Mouse (Mus musculus) hindbrain, postnatal 0 days (tissue): ENCODE measurements around the gene Hibadh. TPM values are rescaled to one million over a fixed set of nuclear protein-coding genes. Genes with fewer than 3 reads are reported as not detected.

Experiments
- ATAC-seq: fragments of 200-750 bp; cut with Nextera tagmentation; 2 replicates; pipeline ENCODE4 v1.8.0; 2017; ENCODE audit warnings: mild to moderate bottlenecking, moderate TSS enrichment, moderate library complexity
- DNase-seq: peaks from one replicate; pipeline ENCODE4 v3.0.0-alpha.2; 2015; ENCODE audit warnings: low spot score
- H3K27ac ChIP-seq: fragments of 300-500 bp; sonication (generic); 2 replicates; pipeline ENCODE4 v1.5.1; 2014; ENCODE audit warnings: mild to moderate bottlenecking
- H3K27me3 ChIP-seq: fragments of 300-500 bp; sonication (generic); 2 replicates; pipeline ENCODE4 v1.6.1; 2014; ENCODE audit warnings: low read length, mixed read lengths; ENCODE audit not compliant: insufficient read depth
- H3K36me3 ChIP-seq: fragments of 300-500 bp; sonication (generic); 2 replicates; pipeline ENCODE4 v1.6.1; 2014; ENCODE audit warnings: low read length, mixed read lengths; ENCODE audit not compliant: insufficient read depth
- H3K4me1 ChIP-seq: fragments of 300-500 bp; sonication (generic); 2 replicates; pipeline ENCODE4 v1.6.1; 2014; ENCODE audit warnings: antibody characterized with exemption, low read length, mixed read lengths; ENCODE audit not compliant: insufficient read depth
- H3K4me2 ChIP-seq: fragments of 300-500 bp; sonication (generic); 2 replicates; pipeline ENCODE4 v1.6.1; 2014; ENCODE audit warnings: low read depth, mild to moderate bottlenecking, low read length, moderate library complexity, mixed read lengths
- H3K4me3 ChIP-seq: fragments of 300-500 bp; sonication (generic); 2 replicates; pipeline ENCODE4 v1.5.1; 2014; ENCODE audit warnings: low read length
- H3K9ac ChIP-seq: fragments of 300-500 bp; sonication (generic); replicated peaks from 2 replicates; pipeline ENCODE4 v1.6.1; 2014; ENCODE audit warnings: mild to moderate bottlenecking, low read length, moderate library complexity, mixed read lengths
- H3K9me3 ChIP-seq: fragments of 300-500 bp; sonication (generic); 2 replicates; pipeline ENCODE4 v1.6.1; 2016; ENCODE audit warnings: low read length, mixed read lengths
- CTCF ChIP-seq: IDR thresholded peaks from 2 replicates; pipeline ENCODE4 v1.5.1; 2016; ENCODE audit warnings: antibody characterized with exemption, control low read depth, low read depth
- WGBS: fragments of 180-500 bp; shearing (Covaris S2); extraction: QIAGEN DNeasy Blood & Tissue Kit; methylation state at CpG from one replicate; pipeline ENCODE4 v1.1.7; 2014; 5-methylcytosine and 5-hydroxymethylcytosine counted together
- polyA plus RNA-seq: library from polyadenylated mRNA; unstranded; fragments of >200 nt; fragmentation: Nextera tagmentation; extraction: Ambion mirVana; gene quantifications from 2 replicates; pipeline ENCODE4 v1.2.1, GENCODE M21; 2015
- total RNA-seq: library from RNA; depleted of rRNA; stranded (reverse); fragments of >200 nt; gene quantifications from 2 replicates; pipeline ENCODE4 v1.2.3, GENCODE M21; 2014; rRNA removed

The Hibadh gene
- total and polyA plus RNA-seq, 2 experiments from 2014 or later, result 35.3 to 71.9 TPM

DNA sequence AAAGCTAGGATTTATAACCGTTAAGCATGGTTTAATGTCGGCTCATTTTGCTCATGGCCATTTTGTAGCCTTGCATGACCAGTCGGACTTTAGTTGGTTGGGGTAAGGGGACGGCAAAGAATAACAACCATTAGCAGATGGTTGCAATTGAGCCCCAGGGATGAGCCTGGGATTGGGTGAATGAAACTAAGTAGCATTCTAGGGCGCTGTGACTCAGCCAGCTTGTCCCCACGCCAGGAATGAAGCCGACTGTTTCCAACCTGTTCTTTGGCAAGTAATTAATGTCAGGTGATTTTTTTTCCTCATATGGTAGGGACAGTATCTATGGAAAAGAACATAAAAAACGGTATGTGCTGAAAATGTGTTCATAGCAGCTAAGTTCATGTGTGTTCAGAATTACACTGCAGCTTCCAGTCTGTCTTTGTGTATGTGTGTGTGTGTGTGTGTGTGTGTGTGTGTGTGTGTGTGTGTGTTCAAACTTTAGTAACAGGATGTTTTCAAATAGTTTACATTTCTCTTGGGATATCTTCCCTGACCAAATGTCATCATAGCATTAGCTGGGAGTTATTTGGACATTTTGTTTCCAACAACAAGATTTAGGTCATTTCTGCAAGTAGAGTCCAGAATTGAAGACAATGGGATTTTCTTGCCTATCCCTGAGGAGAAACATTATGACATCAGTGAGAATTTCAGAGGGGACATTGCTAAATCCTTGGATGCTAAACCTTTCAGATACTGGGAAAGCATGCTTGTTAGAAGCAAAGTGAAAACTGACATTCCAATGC lies 135.3 kb downstream of the Hibadh start:
- Histone ChIP-seq H3K36me3 (no peaks in the 10 kb centered on the region), H3K4me2 (no peak overlapping the region), H3K4me3 (no peak overlapping the region), H3K27ac (no peak overlapping the region), H3K9ac (no peak overlapping the region), H3K4me1 (peaks cover 9% of the 10 kb centered on the region; the same call in 1 of the 2 replicates), H3K27me3 (no peaks in the 10 kb centered on the region), H3K9me3 (no peaks in the 10 kb centered on the region)
- TF ChIP-seq CTCF, result no peak
- DNase-seq (no peak), ATAC-seq (no peak)
- WGBS, result 70% methylated on average over 8 of the region's 8 CpGs

GRCm38 (mm10) chr6:52502986-52503385 lies 137.2 kb downstream of the Hibadh start:
- no peak for TF ChIP-seq CTCF
- 97% methylated on average over 2 of the region's 2 CpGs for WGBS
- ATAC-seq, result no peak

GRCm38 (mm10) chr6:52501479-52501878 lies 138.7 kb downstream of the Hibadh start:
- ATAC-seq, result no peak
- H3K4me1 ChIP-seq, result peaks cover under 1% of the 10 kb centered on the region; the same call in 1 of the 2 replicates
- TF ChIP-seq CTCF, result no peak
- no peak overlapping the region for H3K9ac ChIP-seq
- no peaks in the 10 kb centered on the region for H3K27me3 ChIP-seq
- 93% methylated on average over 1 of the region's 1 CpGs for WGBS
- H3K36me3 ChIP-seq, result no peaks in the 10 kb centered on the region
- H3K27ac ChIP-seq, result no peak overlapping the region
- no peaks in the 10 kb centered on the region for H3K9me3 ChIP-seq
- no peak overlapping the region for H3K4me2 ChIP-seq
- no peak overlapping the region for H3K4me3 ChIP-seq
- DNase-seq, result no peak

More at GRCm38 (mm10) chr6:52502986-52503385, 137.2 kb downstream of the Hibadh start:
- H3K4me1 ChIP-seq, result peaks cover 9% of the 10 kb centered on the region; the same call in 1 of the 2 replicates
- H3K27ac ChIP-seq, result no peak overlapping the region
- no peak overlapping the region for H3K4me2 ChIP-seq
- no peak for DNase-seq
- H3K9me3 ChIP-seq, result no peaks in the 10 kb centered on the region
- H3K4me3 ChIP-seq, result no peak overlapping the region
- H3K36me3 ChIP-seq, result no peaks in the 10 kb centered on the region
- H3K9ac ChIP-seq, result no peak overlapping the region
- H3K27me3 ChIP-seq, result no peaks in the 10 kb centered on the region

Other genes starting within 250 kb of the Hibadh start
- gene Tax1bp1, start 73.3 kb upstream of the Hibadh start, total RNA-seq, result 58.3 and 60.5 TPM in 2 replicates
- gene Tax1bp1, start 73.3 kb upstream of the Hibadh start, polyA plus RNA-seq, result 183 and 186 TPM in 2 replicates